Mouse (Mus musculus) ES-CJ7 (cell line): Measurements from ENCODE around the gene Ykt6.
A peak's percentile ranks its signal among the peaks of the same experiment; 100 is the strongest.
"Not testable (repeated sequence)": the region's sequence is repeated elsewhere in the genome, so short reads cannot be mapped to it uniquely, and the experiment has no call there.

Experiments used
- DNase-seq: peaks from one replicate; pipeline ENCODE4 v3.0.0; 2011; ENCODE audit warnings: low read depth, low spot score

Ykt6 gene

GRCm38 (mm10) chr11:5990910-5991309 is 35.4 kb downstream of the Ykt6 start:
- peak; percentile 81 for DNase-seq

- DNase-seq: no peak
Observed at GRCm38 (mm10) chr11:5994212-5994611, 38.7 kb downstream of the Ykt6 start.

GRCm38 (mm10) chr11:5994880-5995279 is 39.4 kb downstream of the Ykt6 start:
- no peak for DNase-seq

- peak; percentile 83 for DNase-seq
Observed at GRCm38 (mm10) chr11:5995989-5996388, 40.5 kb downstream of the Ykt6 start.

- no peak for DNase-seq
Observed at GRCm38 (mm10) chr11:5998472-5998871, 43.0 kb downstream of the Ykt6 start.

GRCm38 (mm10) chr11:5999832-6000771 is 44.6 kb downstream of the Ykt6 start:
- DNase-seq: no peak

GRCm38 (mm10) chr11:6000961-6001682 is 45.6 kb downstream of the Ykt6 start:
- no peak for DNase-seq

GRCm38 (mm10) chr11:6001981-6002649 is 46.6 kb downstream of the Ykt6 start:
- DNase-seq: no peak

GRCm38 (mm10) chr11:6003046-6003639 is 47.6 kb downstream of the Ykt6 start:
- DNase-seq: peak; percentile 32

GRCm38 (mm10) chr11:6005374-6006043 is 50.0 kb downstream of the Ykt6 start:
- DNase-seq: not testable (repeated sequence)

GRCm38 (mm10) chr11:6006351-6007009 is 51.0 kb downstream of the Ykt6 start:
- DNase-seq: not testable (repeated sequence)

- not testable (repeated sequence) for DNase-seq
Observed at GRCm38 (mm10) chr11:6007010-6007778, 51.7 kb downstream of the Ykt6 start.

- not testable (repeated sequence) for DNase-seq
Observed at GRCm38 (mm10) chr11:6007779-6008128, 52.3 kb downstream of the Ykt6 start.

- DNase-seq: not testable (repeated sequence)
Observed at GRCm38 (mm10) chr11:6010751-6011482, 55.4 kb downstream of the Ykt6 start.

- no peak for DNase-seq
Observed at GRCm38 (mm10) chr11:6011879-6012278, 56.4 kb downstream of the Ykt6 start.

GRCm38 (mm10) chr11:6013359-6013758 is 57.9 kb downstream of the Ykt6 start:
- peak; percentile 35 for DNase-seq

GRCm38 (mm10) chr11:6015011-6015431 is 59.5 kb downstream of the Ykt6 start:
- no peak for DNase-seq

- peak; percentile 33 for DNase-seq
Observed at GRCm38 (mm10) chr11:6016368-6016767, 60.9 kb downstream of the Ykt6 start.

- no peak for DNase-seq
Observed at GRCm38 (mm10) chr11:6016797-6017395, 61.4 kb downstream of the Ykt6 start.
